Mouse (Mus musculus) MEL (cell line): Measurements from ENCODE around the gene Mfsd13b.

Source experiments
- CTCF ChIP-seq, 3 experiments: IDR thresholded peaks in 2 of 3; conservative IDR thresholded peaks in 1 of 3; 2 replicates each; pipeline ENCODE4 v1.5.1; 2011 to 2012; ENCODE audit warnings: low read length in 3 of 3, low read depth in 2 of 3, mild to moderate bottlenecking in 2 of 3, improper control_type of control experiment in 1 of 3, inconsistent platforms in 1 of 3, mixed read lengths in 1 of 3, moderate library complexity in 1 of 3; ENCODE audit not compliant: control insufficient read depth in 1 of 3, insufficient read depth in 1 of 3, poor library complexity in 1 of 3, severe bottlenecking in 1 of 3
- HCFC1 ChIP-seq: IDR thresholded peaks from 2 replicates; pipeline ENCODE4 v1.6.1; 2012; ENCODE audit warnings: low read depth, mild to moderate bottlenecking, inconsistent platforms, low read length, improper control_type of control experiment, moderate library complexity

DNA sequence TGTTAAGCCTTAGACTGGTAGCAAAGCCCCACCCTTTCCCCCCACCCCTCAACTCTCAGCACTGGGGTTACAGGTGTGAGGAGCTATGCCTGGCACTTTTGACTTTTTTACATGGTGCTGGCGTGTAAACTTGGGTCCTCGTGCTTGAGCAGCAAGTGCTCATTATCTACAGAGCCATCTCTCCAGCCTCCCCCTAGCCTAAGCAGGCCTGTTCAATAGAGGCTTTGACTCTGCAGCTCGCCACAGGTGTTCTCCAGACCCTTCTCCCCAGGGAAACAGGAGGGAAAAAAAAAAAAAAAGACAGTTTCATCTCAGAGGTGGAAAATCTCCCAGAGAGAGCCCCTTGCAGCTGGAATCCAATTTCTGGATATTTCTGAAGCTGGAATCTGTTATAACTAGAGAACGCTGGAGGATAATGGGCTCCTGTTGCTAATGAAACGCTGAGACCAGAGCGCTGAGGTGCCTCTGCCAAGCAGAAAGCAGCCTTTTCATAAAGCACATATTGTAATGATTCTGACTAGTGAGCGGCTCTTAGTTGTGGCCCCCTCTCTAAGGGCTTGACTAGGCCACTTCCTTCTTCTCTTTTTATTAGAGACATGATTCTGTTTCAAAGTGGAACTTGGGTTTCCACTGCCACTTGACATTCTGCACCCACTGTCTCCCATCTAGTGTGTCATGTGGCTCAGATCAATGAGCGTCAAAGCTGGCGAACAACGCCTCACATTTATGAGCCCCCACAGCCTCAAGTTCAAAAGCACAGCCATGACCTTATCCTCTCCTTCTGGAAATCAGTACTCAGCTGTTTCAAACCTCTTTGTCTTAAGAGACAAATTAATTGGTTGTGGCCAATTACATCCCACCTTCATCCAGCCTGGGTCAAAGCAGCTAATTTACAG is 29.7 kb downstream of the Mfsd13b start:
- TF ChIP-seq CTCF (IDR thresholded peaks at IDR 0.05 in 2 of 3, conservative IDR thresholded peaks at IDR 0.05 in 1 of 3; ENCODE audit: control insufficient read depth in 1 of 3, insufficient read depth in 1 of 3, low read depth in 2 of 3, low read length in 3 of 3, poor library complexity in 1 of 3, severe bottlenecking in 1 of 3) (no peak), HCFC1 (no peak)
